Mouse (Mus musculus) cortical plate, adult 2 months (tissue): ENCODE measurements around the gene Tbc1d16.

Experiments
- CTCF ChIP-seq: fragments of 200-500 bp; IDR thresholded peaks from 2 replicates; pipeline ENCODE4 v1.5.1; 2011; ENCODE audit warnings: mild to moderate bottlenecking, control low read depth, low read length; ENCODE audit not compliant: insufficient read depth; ENCODE audit errors: extremely low read depth
- POLR2A ChIP-seq: fragments of 200-500 bp; IDR thresholded peaks from 2 replicates; pipeline ENCODE4 v1.6.1; 2011; ENCODE audit warnings: mild to moderate bottlenecking, low read length, control low read depth; ENCODE audit not compliant: insufficient read depth; ENCODE audit errors: extremely low read depth

- TF ChIP-seq POLR2A (no peak), CTCF (no peak)
Observed at GRCm38 (mm10) chr11:119210321-119211100, 17.8 kb downstream of the Tbc1d16 start.
